Mouse (Mus musculus): ENCODE results near the gene Hebp1. TPM values are rescaled to one million over a fixed set of nuclear protein-coding genes. Genes with fewer than 3 reads are reported as not detected.

Hebp1 gene
- polyA plus RNA-seq, 1 experiment from 2014 or later: 94.2 TPM

- TF ChIP-seq CTCF (IDR thresholded peaks at IDR 0.05; ENCODE audit: low read depth) (no peak), EP300 (IDR thresholded peaks at IDR 0.05; ENCODE audit: low read depth) (no peak)
- H3K9ac ChIP-seq (replicated peaks): no peak overlapping the region
- WGBS (ENCODE audit: insufficient replicate concordance): 73% methylated on average over 6 of the region's 6 CpGs
- H3K27ac ChIP-seq (ENCODE audit: low read depth): no peak overlapping the region
- no peak overlapping the region for H3K4me2 ChIP-seq (ENCODE audit: low read depth, low read length)
- no peaks in the 10 kb centered on the region for H3K36me3 ChIP-seq (replicated peaks; ENCODE audit: insufficient read depth, low read length)
- DNase-seq: no peak
- H3K27me3 ChIP-seq (ENCODE audit: insufficient read depth, low read length): no peaks in the 10 kb centered on the region
- no peak overlapping the region for H3K4me3 ChIP-seq (ENCODE audit: low read depth, low read length)
- H3K9me3 ChIP-seq (ENCODE audit: low read length): no peaks in the 10 kb centered on the region
- ATAC-seq: no peak
- peaks cover 32% of the 10 kb centered on the region for H3K4me1 ChIP-seq (ENCODE audit: insufficient read depth)
These were observed 5.9 kb upstream of the Hebp1 start for GRCm38 (mm10) chr6:135203737-135204136.

GRCm38 (mm10) chr6:135202668-135203067 lies 4.8 kb upstream of the Hebp1 start:
- Histone ChIP-seq H3K36me3 (replicated peaks; ENCODE audit: insufficient read depth, low read length) (no peaks in the 10 kb centered on the region), H3K9ac (replicated peaks) (no peak overlapping the region), H3K4me2 (ENCODE audit: low read depth, low read length) (no peak overlapping the region), H3K9me3 (ENCODE audit: low read length) (no peaks in the 10 kb centered on the region), H3K27me3 (ENCODE audit: insufficient read depth, low read length) (no peaks in the 10 kb centered on the region), H3K4me3 (ENCODE audit: low read depth, low read length) (no peak overlapping the region), H3K4me1 (ENCODE audit: insufficient read depth) (peaks cover 32% of the 10 kb centered on the region), H3K27ac (ENCODE audit: low read depth) (no peak overlapping the region)
- 92% methylated on average over 6 of the region's 6 CpGs for WGBS (ENCODE audit: insufficient replicate concordance)
- TF ChIP-seq EP300 (IDR thresholded peaks at IDR 0.05; ENCODE audit: low read depth) (no peak), CTCF (IDR thresholded peaks at IDR 0.05; ENCODE audit: low read depth) (peak; percentile 48)
- ATAC-seq: no peak
- DNase-seq: no peak

GRCm38 (mm10) chr6:135200122-135200957 lies 2.5 kb upstream of the Hebp1 start:
- TF ChIP-seq EP300 (IDR thresholded peaks at IDR 0.05; ENCODE audit: low read depth) (no peak), CTCF (IDR thresholded peaks at IDR 0.05; ENCODE audit: low read depth) (no peak)
- peaks cover 28% of the 10 kb centered on the region for H3K4me1 ChIP-seq (ENCODE audit: insufficient read depth)
- no peak for DNase-seq
- H3K4me2 ChIP-seq (ENCODE audit: low read depth, low read length): peak overlapping the region; percentile 82
- H3K27me3 ChIP-seq (ENCODE audit: insufficient read depth, low read length): no peaks in the 10 kb centered on the region
- H3K9ac ChIP-seq (replicated peaks): peak overlapping the region; percentile 85; the same call in 1 of the 2 replicates
- no peak for ATAC-seq
- H3K27ac ChIP-seq (ENCODE audit: low read depth): peak overlapping the region; percentile 95; the same call in 1 of the 2 replicates
- H3K36me3 ChIP-seq (replicated peaks; ENCODE audit: insufficient read depth, low read length): no peaks in the 10 kb centered on the region
- peak overlapping the region; percentile 90 for H3K4me3 ChIP-seq (ENCODE audit: low read depth, low read length)
- no peaks in the 10 kb centered on the region for H3K9me3 ChIP-seq (ENCODE audit: low read length)
- 60% methylated on average over 16 of the region's 16 CpGs for WGBS (ENCODE audit: insufficient replicate concordance)

- Histone ChIP-seq H3K27ac (ENCODE audit: low read depth) (peak overlapping the region; percentile 95), H3K9ac (replicated peaks) (peak overlapping the region; percentile 85), H3K4me2 (ENCODE audit: low read depth, low read length) (peak overlapping the region; percentile 82), H3K27me3 (ENCODE audit: insufficient read depth, low read length) (no peaks in the 10 kb centered on the region), H3K9me3 (ENCODE audit: low read length) (no peaks in the 10 kb centered on the region), H3K4me1 (ENCODE audit: insufficient read depth) (peaks cover 35% of the 10 kb centered on the region), H3K36me3 (replicated peaks; ENCODE audit: insufficient read depth, low read length) (no peaks in the 10 kb centered on the region), H3K4me3 (ENCODE audit: low read depth, low read length) (peak overlapping the region; percentile 90)
- TF ChIP-seq CTCF (IDR thresholded peaks at IDR 0.05; ENCODE audit: low read depth) (no peak), EP300 (IDR thresholded peaks at IDR 0.05; ENCODE audit: low read depth) (no peak)
- WGBS (ENCODE audit: insufficient replicate concordance): 37% methylated on average over 6 of the region's 6 CpGs
- ATAC-seq: no peak
- DNase-seq: no peak
These were observed 904 bp upstream of the Hebp1 start for GRCm38 (mm10) chr6:135198726-135199125.

- DNase-seq: no peak
- WGBS (ENCODE audit: insufficient replicate concordance): 5% methylated on average over 7 of the region's 7 CpGs
- no peaks in the 10 kb centered on the region for H3K27me3 ChIP-seq (ENCODE audit: insufficient read depth, low read length)
- peak overlapping the region; percentile 90 for H3K4me3 ChIP-seq (ENCODE audit: low read depth, low read length)
- H3K4me2 ChIP-seq (ENCODE audit: low read depth, low read length): peak overlapping the region; percentile 82
- peaks cover 40% of the 10 kb centered on the region for H3K4me1 ChIP-seq (ENCODE audit: insufficient read depth)
- TF ChIP-seq CTCF (IDR thresholded peaks at IDR 0.05; ENCODE audit: low read depth) (no peak), EP300 (IDR thresholded peaks at IDR 0.05; ENCODE audit: low read depth) (no peak)
- peak overlapping the region; percentile 95 for H3K27ac ChIP-seq (ENCODE audit: low read depth)
- ATAC-seq: peak; percentile 4
- H3K9ac ChIP-seq (replicated peaks): peak overlapping the region; percentile 85
- no peaks in the 10 kb centered on the region for H3K36me3 ChIP-seq (replicated peaks; ENCODE audit: insufficient read depth, low read length)
- no peaks in the 10 kb centered on the region for H3K9me3 ChIP-seq (ENCODE audit: low read length)
These were observed 376 bp downstream of the Hebp1 start for GRCm38 (mm10) chr6:135197446-135197845.

- TF ChIP-seq EP300 (IDR thresholded peaks at IDR 0.05; ENCODE audit: low read depth): peak; percentile 97
- TF ChIP-seq CTCF (IDR thresholded peaks at IDR 0.05; ENCODE audit: low read depth): no peak
These were observed 1.1 kb downstream of the Hebp1 start for GRCm38 (mm10) chr6:135196707-135197106.

More at GRCm38 (mm10) chr6:135196707-135197106, 1.1 kb downstream of the Hebp1 start:
- Histone ChIP-seq H3K36me3 (replicated peaks; ENCODE audit: insufficient read depth, low read length) (no peaks in the 10 kb centered on the region), H3K4me3 (ENCODE audit: low read depth, low read length) (peak overlapping the region; percentile 90), H3K9me3 (ENCODE audit: low read length) (no peaks in the 10 kb centered on the region), H3K27ac (ENCODE audit: low read depth) (peak overlapping the region; percentile 95), H3K4me2 (ENCODE audit: low read depth, low read length) (peak overlapping the region; percentile 82), H3K4me1 (ENCODE audit: insufficient read depth) (peaks cover 39% of the 10 kb centered on the region), H3K27me3 (ENCODE audit: insufficient read depth, low read length) (no peaks in the 10 kb centered on the region), H3K9ac (replicated peaks) (peak overlapping the region; percentile 85)
- ATAC-seq (peak; percentile 66), DNase-seq (peak; percentile 41)
- WGBS (ENCODE audit: insufficient replicate concordance): 40% methylated on average over 8 of the region's 8 CpGs
